Mouse (Mus musculus) MEL (cell line): ENCODE measurements around the gene Gm38392.

Source experiments
- CTCF ChIP-seq, 3 experiments: IDR thresholded peaks in 2 of 3; conservative IDR thresholded peaks in 1 of 3; 2 replicates each; pipeline ENCODE4 v1.5.1; 2011 to 2012; ENCODE audit warnings: low read length in 3 of 3, low read depth in 2 of 3, mild to moderate bottlenecking in 2 of 3, improper control_type of control experiment in 1 of 3, inconsistent platforms in 1 of 3, mixed read lengths in 1 of 3, moderate library complexity in 1 of 3; ENCODE audit not compliant: control insufficient read depth in 1 of 3, insufficient read depth in 1 of 3, poor library complexity in 1 of 3, severe bottlenecking in 1 of 3
- ELF1 ChIP-seq: IDR thresholded peaks from 2 replicates; pipeline ENCODE4 v1.6.1; 2014; ENCODE audit warnings: low read depth, mild to moderate bottlenecking, inconsistent platforms, low read length, improper control_type of control experiment, moderate library complexity
- GATA1 ChIP-seq: IDR thresholded peaks from 2 replicates; pipeline ENCODE4 v1.6.1; 2011; ENCODE audit warnings: low read depth, low read length, improper control_type of control experiment
- MAFK ChIP-seq: IDR thresholded peaks from 2 replicates; pipeline ENCODE4 v1.6.1; 2011; ENCODE audit warnings: low read depth, mild to moderate bottlenecking, low read length, improper control_type of control experiment, borderline replicate concordance
- SMC3 ChIP-seq: IDR thresholded peaks from 2 replicates; pipeline ENCODE4 v1.6.1; 2011; ENCODE audit warnings: low read depth, low read length, improper control_type of control experiment
- ZKSCAN1 ChIP-seq: IDR thresholded peaks from 2 replicates; pipeline ENCODE4 v1.6.1; 2012; ENCODE audit warnings: low read depth, mild to moderate bottlenecking, inconsistent platforms, low read length, improper control_type of control experiment, moderate library complexity

DNA sequence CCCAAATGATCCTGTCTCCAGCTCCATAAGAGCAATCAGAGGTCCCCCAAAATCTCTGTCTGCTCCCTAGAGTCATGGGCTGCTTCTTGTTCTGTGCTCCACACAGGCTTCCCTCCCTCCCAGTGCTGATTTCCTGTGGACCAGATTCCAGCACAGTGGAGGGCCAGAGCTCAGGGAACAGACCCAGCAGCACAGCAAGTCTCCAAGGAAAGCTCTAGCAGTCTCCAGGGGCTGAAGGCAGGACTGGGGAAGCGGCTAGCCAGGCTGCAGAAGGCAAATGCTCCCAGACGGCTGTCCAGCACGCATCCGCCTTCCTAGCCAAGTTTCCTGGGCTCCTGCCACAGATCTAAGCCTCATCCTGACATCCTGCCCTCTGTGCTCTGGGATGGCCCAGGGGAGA, 58.1 kb downstream of the Gm38392 start:
- no peak for TF ChIP-seq SMC3
- no peak for TF ChIP-seq MAFK
- no peak for TF ChIP-seq ELF1
- TF ChIP-seq ZKSCAN1: no peak
- no peak for TF ChIP-seq GATA1
- TF ChIP-seq CTCF (IDR thresholded peaks at IDR 0.05 in 2 of 3, conservative IDR thresholded peaks at IDR 0.05 in 1 of 3; ENCODE audit: control insufficient read depth in 1 of 3, insufficient read depth in 1 of 3, low read depth in 2 of 3, low read length in 3 of 3, poor library complexity in 1 of 3, severe bottlenecking in 1 of 3): no peak
